Mouse (Mus musculus): ENCODE results near the gene Xpo5.

DNA sequence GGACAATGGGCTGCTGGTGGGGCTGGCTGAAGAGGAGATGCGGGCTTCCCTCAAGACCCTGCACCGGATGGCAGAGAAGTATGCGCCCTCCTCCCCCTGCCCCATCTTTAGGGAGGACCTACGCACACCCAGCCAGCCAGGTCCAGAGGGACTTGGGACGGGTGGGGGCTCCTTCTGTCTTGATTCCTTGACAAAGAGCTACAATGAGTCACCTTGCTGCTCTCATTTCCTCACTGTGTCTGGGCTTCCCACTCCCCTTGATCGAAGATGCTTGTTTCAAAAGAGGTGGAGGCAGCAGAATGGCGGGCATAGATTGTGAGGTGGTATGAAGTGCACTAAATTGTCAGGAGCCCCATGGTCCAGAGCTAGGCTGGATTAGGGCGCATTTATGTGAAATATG lies 38.3 kb upstream of the Xpo5 start:
- TF ChIP-seq CTCF (IDR thresholded peaks at IDR 0.05; ENCODE audit: control insufficient read depth, insufficient read depth, low read length) (no peak), POLR2A (IDR thresholded peaks at IDR 0.05; ENCODE audit: borderline replicate concordance, control insufficient read depth, low read depth, low read length) (no peak)

Measured in bone marrow, adult 2 months (tissue).